Mouse (Mus musculus) limb, embryonic 12.5 days (tissue): ENCODE measurements around the gene Aldh1b1. TPM values are rescaled to one million over a fixed set of nuclear protein-coding genes. Genes with fewer than 3 reads are reported as not detected.

ENCODE experiments used
- ATAC-seq: fragments of 200-750 bp; cut with Nextera tagmentation; 2 replicates; pipeline ENCODE4 v1.8.0; 2017; ENCODE audit warnings: low read depth, moderate TSS enrichment; ENCODE audit not compliant: insufficient number of reproducible peaks, insufficient read depth, low FRiP score, low TSS enrichment
- H3K27ac ChIP-seq: fragments of 300-500 bp; sonication (generic); 2 replicates; pipeline ENCODE4 v1.5.1; 2016; ENCODE audit warnings: mild to moderate bottlenecking, moderate library complexity
- H3K27me3 ChIP-seq: fragments of 300-500 bp; sonication (generic); 2 replicates; pipeline ENCODE4 v1.6.1; 2016; ENCODE audit warnings: mild to moderate bottlenecking, moderate library complexity
- H3K36me3 ChIP-seq: fragments of 300-500 bp; sonication (generic); 2 replicates; pipeline ENCODE4 v1.6.1; 2016; ENCODE audit warnings: mild to moderate bottlenecking, moderate library complexity
- H3K4me1 ChIP-seq: fragments of 300-500 bp; sonication (generic); replicated peaks from 2 replicates; pipeline ENCODE4 v1.6.1; 2016
- H3K4me2 ChIP-seq: fragments of 300-500 bp; sonication (generic); 2 replicates; pipeline ENCODE4 v1.6.1; 2016; ENCODE audit warnings: mild to moderate bottlenecking, moderate library complexity
- H3K4me3 ChIP-seq: fragments of 300-500 bp; sonication (generic); replicated peaks from 2 replicates; pipeline ENCODE4 v1.5.1; 2016; ENCODE audit warnings: mild to moderate bottlenecking
- H3K9ac ChIP-seq: fragments of 300-500 bp; sonication (generic); replicated peaks from 2 replicates; pipeline ENCODE4 v1.6.1; 2016; ENCODE audit warnings: mild to moderate bottlenecking, moderate library complexity
- H3K9me3 ChIP-seq: fragments of 300-500 bp; sonication (generic); 2 replicates; pipeline ENCODE4 v1.6.1; 2016; ENCODE audit warnings: mild to moderate bottlenecking, moderate library complexity
- WGBS: fragments of 180-500 bp; shearing (Covaris S2); methylation state at CpG from one replicate; pipeline ENCODE4 v1.1.7; 2016; 5-methylcytosine and 5-hydroxymethylcytosine counted together
- polyA plus RNA-seq: library from polyadenylated mRNA; unstranded; fragments of >200 nt; fragmentation: Nextera tagmentation; extraction: Ambion mirVana; gene quantifications from 2 replicates; pipeline ENCODE4 v1.2.1, GENCODE M21; 2016

Aldh1b1 gene
- polyA plus RNA-seq, 1 experiment from 2014 or later: 1.3 TPM

GRCm38 (mm10) chr4:45815542-45815941 lies 16.7 kb downstream of the Aldh1b1 start:
- no peak overlapping the region for H3K9ac ChIP-seq
- no peak for ATAC-seq
- H3K9me3 ChIP-seq: no peaks in the 10 kb centered on the region
- peaks cover 13% of the 10 kb centered on the region for H3K27me3 ChIP-seq
- H3K4me2 ChIP-seq: no peak overlapping the region
- no peaks in the 10 kb centered on the region for H3K36me3 ChIP-seq
- H3K4me1 ChIP-seq: peaks cover 23% of the 10 kb centered on the region
- no peak overlapping the region for H3K4me3 ChIP-seq
- 52% methylated on average over 7 of the region's 7 CpGs for WGBS
- no peak overlapping the region for H3K27ac ChIP-seq

GRCm38 (mm10) chr4:45818814-45819207 lies 20.0 kb downstream of the Aldh1b1 start:
- Histone ChIP-seq H3K9me3 (no peaks in the 10 kb centered on the region), H3K4me3 (peak overlapping the region; percentile 30), H3K27me3 (peaks cover 26% of the 10 kb centered on the region), H3K27ac (peak overlapping the region; percentile 83; the same call in 1 of the 2 replicates), H3K9ac (no peak overlapping the region), H3K4me1 (peaks cover 32% of the 10 kb centered on the region), H3K36me3 (no peaks in the 10 kb centered on the region), H3K4me2 (peak overlapping the region; percentile 67)
- ATAC-seq: no peak
- WGBS: 12% methylated on average over 4 of the region's 4 CpGs

- Histone ChIP-seq H3K4me1 (peaks cover 38% of the 10 kb centered on the region), H3K36me3 (no peaks in the 10 kb centered on the region), H3K4me2 (peak overlapping the region; percentile 67), H3K4me3 (peak overlapping the region; percentile 30), H3K9ac (no peak overlapping the region; the same call in 1 of the 2 replicates), H3K27me3 (peaks cover 32% of the 10 kb centered on the region), H3K27ac (peak overlapping the region; percentile 83), H3K9me3 (no peaks in the 10 kb centered on the region)
- peak; percentile 68 for ATAC-seq
- WGBS: under 1% methylated on average over 17 of the region's 17 CpGs
Observed at GRCm38 (mm10) chr4:45819208-45819931, 20.5 kb downstream of the Aldh1b1 start.

GRCm38 (mm10) chr4:45820074-45820830 lies 21.4 kb downstream of the Aldh1b1 start:
- peak overlapping the region; percentile 30; the same call in 1 of the 2 replicates for H3K4me3 ChIP-seq
- peaks cover 46% of the 10 kb centered on the region for H3K4me1 ChIP-seq
- peak overlapping the region; percentile 83; the same call in 1 of the 2 replicates for H3K27ac ChIP-seq

GRCm38 (mm10) chr4:45821995-45822394 lies 23.2 kb downstream of the Aldh1b1 start:
- Histone ChIP-seq H3K9ac (no peak overlapping the region), H3K4me1 (peaks cover 57% of the 10 kb centered on the region), H3K36me3 (no peaks in the 10 kb centered on the region), H3K4me2 (no peak overlapping the region), H3K27me3 (peaks cover 58% of the 10 kb centered on the region), H3K27ac (no peak overlapping the region), H3K9me3 (no peaks in the 10 kb centered on the region), H3K4me3 (no peak overlapping the region)
- WGBS: 29% methylated on average over 3 of the region's 3 CpGs
- no peak for ATAC-seq

More at GRCm38 (mm10) chr4:45820074-45820830, 21.4 kb downstream of the Aldh1b1 start:
- H3K9ac ChIP-seq: no peak overlapping the region
- no peak for ATAC-seq
- WGBS: 40% methylated on average over 8 of the region's 8 CpGs
- peak overlapping the region; percentile 67 for H3K4me2 ChIP-seq
- no peaks in the 10 kb centered on the region for H3K36me3 ChIP-seq
- no peaks in the 10 kb centered on the region for H3K9me3 ChIP-seq
- H3K27me3 ChIP-seq: peaks cover 40% of the 10 kb centered on the region

GRCm38 (mm10) chr4:45822781-45823575 lies 24.2 kb downstream of the Aldh1b1 start:
- H3K4me2 ChIP-seq: no peak overlapping the region
- ATAC-seq: no peak
- no peak overlapping the region for H3K9ac ChIP-seq
- H3K4me1 ChIP-seq: peaks cover 57% of the 10 kb centered on the region
- H3K4me3 ChIP-seq: no peak overlapping the region
- no peak overlapping the region for H3K27ac ChIP-seq
- 23% methylated on average over 11 of the region's 11 CpGs for WGBS
- peaks cover 68% of the 10 kb centered on the region for H3K27me3 ChIP-seq
- no peaks in the 10 kb centered on the region for H3K36me3 ChIP-seq
- H3K9me3 ChIP-seq: no peaks in the 10 kb centered on the region

GRCm38 (mm10) chr4:45824049-45824760 lies 25.4 kb downstream of the Aldh1b1 start:
- peaks cover 48% of the 10 kb centered on the region for H3K4me1 ChIP-seq
- 3% methylated on average over 10 of the region's 10 CpGs for WGBS
- ATAC-seq: no peak

GRCm38 (mm10) chr4:45824761-45825556 lies 26.1 kb downstream of the Aldh1b1 start:
- ATAC-seq: no peak
- peaks cover 40% of the 10 kb centered on the region for H3K4me1 ChIP-seq
- WGBS: 28% methylated on average over 14 of the region's 14 CpGs

More at GRCm38 (mm10) chr4:45824049-45824760, 25.4 kb downstream of the Aldh1b1 start:
- no peak overlapping the region for H3K4me2 ChIP-seq
- H3K27me3 ChIP-seq: peaks cover 78% of the 10 kb centered on the region
- H3K9ac ChIP-seq: no peak overlapping the region
- H3K9me3 ChIP-seq: no peaks in the 10 kb centered on the region
- H3K27ac ChIP-seq: no peak overlapping the region
- no peaks in the 10 kb centered on the region for H3K36me3 ChIP-seq
- H3K4me3 ChIP-seq: no peak overlapping the region

GRCm38 (mm10) chr4:45826275-45827040 lies 27.6 kb downstream of the Aldh1b1 start, which contains the start of gene Igfbpl1:
Igfbpl1 (minus strand) TSS chr4:45826923.
- Histone ChIP-seq H3K27ac (no peak within 1 kb of the TSS), H3K9me3 (no peaks in the 10 kb centered on the region), H3K4me2 (peak within 1 kb of the TSS; percentile 80), H3K4me1 (peaks cover 34% of the 10 kb centered on the region), H3K9ac (peak within 1 kb of the TSS; percentile 40), H3K27me3 (peaks cover 95% of the 10 kb centered on the region), H3K4me3 (peak within 1 kb of the TSS; percentile 49), H3K36me3 (no peaks in the 10 kb centered on the region)
- ATAC-seq: no peak
- 2% methylated on average over 91 of the region's 91 CpGs for WGBS

More at GRCm38 (mm10) chr4:45824761-45825556, 26.1 kb downstream of the Aldh1b1 start:
- no peak overlapping the region for H3K4me2 ChIP-seq
- no peaks in the 10 kb centered on the region for H3K9me3 ChIP-seq
- H3K4me3 ChIP-seq: no peak overlapping the region
- no peak overlapping the region for H3K27ac ChIP-seq
- no peaks in the 10 kb centered on the region for H3K36me3 ChIP-seq
- no peak overlapping the region for H3K9ac ChIP-seq
- H3K27me3 ChIP-seq: peaks cover 85% of the 10 kb centered on the region
